Mouse (Mus musculus) limb, embryonic 11.5 days (tissue): ENCODE measurements around the gene Dnaaf3. TPM values are rescaled to one million over a fixed set of nuclear protein-coding genes. Genes with fewer than 3 reads are reported as not detected.

Experiments
- ATAC-seq: fragments of 200-750 bp; cut with Nextera tagmentation; 2 replicates; pipeline ENCODE4 v1.8.0; 2017; ENCODE audit warnings: low read depth; ENCODE audit not compliant: insufficient number of reproducible peaks, low FRiP score, low TSS enrichment
- DNase-seq: peaks from one replicate; pipeline ENCODE4 v3.0.0-alpha.2; 2015; ENCODE audit warnings: low spot score
- H3K27ac ChIP-seq: fragments of 300-500 bp; sonication (generic); replicated peaks from 2 replicates; pipeline ENCODE4 v1.5.1; 2014; ENCODE audit warnings: low read depth, mild to moderate bottlenecking, low read length
- H3K27me3 ChIP-seq: fragments of 300-500 bp; sonication (generic); 2 replicates; pipeline ENCODE4 v1.6.1; 2014; ENCODE audit warnings: mild to moderate bottlenecking, low read length, mixed read lengths; ENCODE audit not compliant: control insufficient read depth, insufficient read depth
- H3K36me3 ChIP-seq: fragments of 300-500 bp; sonication (generic); 2 replicates; pipeline ENCODE4 v1.6.1; 2014; ENCODE audit warnings: mild to moderate bottlenecking, low read length, moderate library complexity, mixed read lengths; ENCODE audit not compliant: control insufficient read depth, insufficient read depth
- H3K4me1 ChIP-seq: fragments of 300-500 bp; sonication (generic); 2 replicates; pipeline ENCODE4 v1.6.1; 2014; ENCODE audit warnings: low read length, mixed read lengths; ENCODE audit not compliant: control insufficient read depth, insufficient read depth
- H3K4me2 ChIP-seq: fragments of 300-500 bp; sonication (generic); 2 replicates; pipeline ENCODE4 v1.6.1; 2014; ENCODE audit warnings: low read depth, mild to moderate bottlenecking, moderate library complexity; ENCODE audit not compliant: severe bottlenecking
- H3K4me3 ChIP-seq: fragments of 300-500 bp; sonication (generic); 2 replicates; pipeline ENCODE4 v1.5.1; 2014; ENCODE audit warnings: low read depth, low read length
- H3K9ac ChIP-seq: fragments of 300-500 bp; sonication (generic); 2 replicates; pipeline ENCODE4 v1.6.1; 2014; ENCODE audit warnings: mild to moderate bottlenecking, low read length
- H3K9me3 ChIP-seq: fragments of 300-500 bp; sonication (generic); 2 replicates; pipeline ENCODE4 v1.6.1; 2016; ENCODE audit warnings: low read length; ENCODE audit not compliant: control insufficient read depth
- WGBS: fragments of 180-500 bp; shearing (Covaris S2); extraction: QIAGEN DNeasy Blood & Tissue Kit; methylation state at CpG from one replicate; pipeline ENCODE4 v1.1.7; 2014; 5-methylcytosine and 5-hydroxymethylcytosine counted together
- microRNA-seq: library from miRNA; unstranded; fragments of <30 nt; microRNA quantifications from one replicate; pipeline ENCODE4, GENCODE M21; 2016
- polyA plus RNA-seq: library from polyadenylated mRNA; unstranded; fragments of >200 nt; fragmentation: Nextera tagmentation; extraction: Ambion mirVana; gene quantifications from 2 replicates; pipeline ENCODE4 v1.2.1, GENCODE M21; 2014

Gene Dnaaf3
- polyA plus RNA-seq, 1 experiment from 2014 or later, result 2.4 TPM

DNA sequence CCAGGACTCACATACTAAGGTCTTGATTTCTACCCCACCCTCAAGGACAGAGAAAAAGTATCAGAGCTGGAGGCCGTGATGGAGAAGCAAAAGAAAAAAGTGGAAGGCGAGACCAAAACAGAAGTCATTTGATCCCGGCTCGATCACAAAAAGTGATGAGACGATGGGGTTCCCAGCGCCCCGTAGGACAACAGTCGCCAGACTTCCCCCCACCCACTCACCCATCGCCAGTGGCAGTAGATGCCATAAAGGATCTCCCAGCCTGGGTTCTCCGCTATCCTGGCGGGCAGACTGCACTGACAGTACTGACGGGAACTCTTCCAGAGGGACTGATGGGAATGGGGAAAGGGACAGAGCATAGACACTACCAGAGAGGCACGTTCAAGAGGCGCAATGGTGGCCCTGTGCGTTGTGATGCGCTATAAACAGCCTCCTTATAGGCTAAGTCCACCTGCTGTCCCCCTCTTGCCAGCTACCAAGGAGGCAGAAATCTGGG is 53.4 kb downstream of the Dnaaf3 start:
- H3K4me3 ChIP-seq, result peak overlapping the region; percentile 47
- H3K27ac ChIP-seq, result peak overlapping the region; percentile 68
- peak; percentile 32 for DNase-seq
- ATAC-seq, result no peak
- peak overlapping the region; percentile 72 for H3K9ac ChIP-seq
- H3K27me3 ChIP-seq, result peaks cover 4% of the 10 kb centered on the region; the same call in 1 of the 2 replicates
- H3K4me1 ChIP-seq, result peaks cover 6% of the 10 kb centered on the region; the same call in 1 of the 2 replicates
- WGBS, result 1% methylated on average over 16 of the region's 16 CpGs
- peak overlapping the region; percentile 74 for H3K4me2 ChIP-seq
- H3K9me3 ChIP-seq, result no peaks in the 10 kb centered on the region
- peaks cover 11% of the 10 kb centered on the region for H3K36me3 ChIP-seq

DNA sequence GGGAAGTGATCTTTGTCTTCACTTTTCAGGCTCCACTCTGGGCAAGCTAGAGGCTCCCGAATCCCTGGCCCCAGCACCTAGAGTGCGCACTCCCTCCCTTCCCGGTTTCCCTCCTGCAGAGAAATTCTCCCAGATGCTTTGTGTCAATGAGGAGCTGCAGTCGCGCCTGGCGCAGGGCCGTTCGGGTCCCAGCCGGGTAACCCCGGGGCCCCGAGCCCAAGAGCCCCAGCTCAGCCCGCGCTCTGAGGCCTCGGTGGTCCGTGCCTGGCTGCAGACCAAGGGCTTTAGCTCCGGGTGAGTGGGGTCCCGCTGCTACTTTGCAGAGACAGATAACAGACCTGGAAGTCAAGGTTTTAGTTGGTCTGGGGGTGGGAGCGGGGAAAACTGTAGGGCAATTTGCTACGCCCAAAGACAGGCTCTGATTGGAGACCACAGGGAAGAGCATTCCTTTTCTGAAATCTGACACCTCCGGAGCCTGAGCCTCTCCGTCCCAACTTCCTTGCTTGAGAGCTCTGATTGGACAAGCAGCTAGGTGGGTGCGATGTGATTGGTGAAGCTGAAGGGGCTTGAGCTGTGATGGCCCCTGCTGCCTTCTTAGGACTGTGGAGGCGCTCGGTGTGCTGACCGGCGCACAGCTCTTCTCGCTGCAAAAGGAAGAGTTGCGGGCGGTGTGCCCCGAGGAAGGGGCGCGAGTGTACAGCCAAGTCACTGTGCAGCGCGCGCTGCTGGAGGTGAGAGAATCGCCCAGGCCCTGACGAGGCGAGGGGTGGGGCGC is 54.0 kb downstream of the Dnaaf3 start:
- peaks cover 6% of the 10 kb centered on the region; the same call in 1 of the 2 replicates for H3K4me1 ChIP-seq
- H3K4me2 ChIP-seq, result peak overlapping the region; percentile 74
- H3K27ac ChIP-seq, result peak overlapping the region; percentile 90
- ATAC-seq, result peak; percentile 95
- no peaks in the 10 kb centered on the region for H3K9me3 ChIP-seq
- H3K36me3 ChIP-seq, result peaks cover 8% of the 10 kb centered on the region
- WGBS, result under 1% methylated on average over 39 of the region's 39 CpGs
- H3K9ac ChIP-seq, result peak overlapping the region; percentile 72
- peaks cover 7% of the 10 kb centered on the region for H3K27me3 ChIP-seq
- peak overlapping the region; percentile 47 for H3K4me3 ChIP-seq
- DNase-seq, result peak; percentile 88

DNA sequence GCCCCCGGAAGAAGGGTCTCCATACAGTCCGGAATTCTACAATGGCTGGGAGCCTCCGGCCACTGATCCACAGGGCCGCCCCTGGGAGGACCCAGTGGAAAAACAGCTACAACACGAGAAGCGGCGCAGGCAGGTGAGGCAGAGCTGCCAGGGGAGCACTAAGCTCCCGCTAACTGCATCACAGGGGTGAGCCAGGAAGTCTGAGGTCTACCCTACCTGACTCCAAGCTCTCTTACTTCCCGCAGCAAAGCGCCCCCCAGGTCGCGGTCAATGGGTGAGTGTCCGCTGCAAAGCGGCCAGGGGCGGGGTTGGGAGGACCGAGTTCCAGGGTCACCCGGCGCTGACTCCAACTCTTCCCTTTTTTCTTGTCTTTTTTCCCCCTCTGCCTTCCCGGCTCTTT is 58.3 kb downstream of the Dnaaf3 start:
- ATAC-seq (no peak), DNase-seq (no peak)
- Histone ChIP-seq H3K4me3 (no peak overlapping the region), H3K4me1 (peaks cover 9% of the 10 kb centered on the region), H3K9ac (no peak overlapping the region), H3K36me3 (no peaks in the 10 kb centered on the region), H3K9me3 (no peaks in the 10 kb centered on the region), H3K27ac (no peak overlapping the region), H3K27me3 (peaks cover 35% of the 10 kb centered on the region), H3K4me2 (no peak overlapping the region)
- WGBS, result 6% methylated on average over 18 of the region's 19 CpGs

Small RNAs within 50 kb of the gene (microRNA-seq; reads per million reads assigned to microRNA genes)
- gene Gm23577, result not detected

Other genes starting within 250 kb of the Dnaaf3 start
- gene Ncr1, start 194.7 kb downstream of the Dnaaf3 start, polyA plus RNA-seq, result not detected in 2 replicates
- gene Gp6, start 134.7 kb downstream of the Dnaaf3 start, polyA plus RNA-seq, result 0.23 and 0.67 TPM in 2 replicates
- 29.8 and 30.0 TPM in 2 replicates for gene Rdh13, start 86.8 kb downstream of the Dnaaf3 start, polyA plus RNA-seq
- 3.4 and 6.7 TPM in 2 replicates for gene Eps8l1, start 71.8 kb downstream of the Dnaaf3 start, polyA plus RNA-seq
- 40.9 and 46.0 TPM in 2 replicates for gene Ppp1r12c, start 30.8 kb downstream of the Dnaaf3 start, polyA plus RNA-seq
- 59.4 and 64.7 TPM in 2 replicates for gene Tnnt1, start 16.1 kb downstream of the Dnaaf3 start, polyA plus RNA-seq
- gene Tnni3, start 8.2 kb downstream of the Dnaaf3 start, polyA plus RNA-seq, result 3.2 and 5.3 TPM in 2 replicates
- 4.1 and 4.2 TPM in 2 replicates for gene Syt5, start 15.1 kb upstream of the Dnaaf3 start, polyA plus RNA-seq
- not detected in 2 replicates for gene Ptprh, start 71.6 kb upstream of the Dnaaf3 start, polyA plus RNA-seq
- 1.1 and 2.5 TPM in 2 replicates for gene Tmem86b, start 99.0 kb upstream of the Dnaaf3 start, polyA plus RNA-seq
- gene Ppp6r1, start 126.6 kb upstream of the Dnaaf3 start, polyA plus RNA-seq, result 4.9 and 6.5 TPM in 2 replicates
- gene Hspbp1, start 152.6 kb upstream of the Dnaaf3 start, polyA plus RNA-seq, result 104 and 112 TPM in 2 replicates
- gene Brsk1, start 158.2 kb upstream of the Dnaaf3 start, polyA plus RNA-seq, result 1.7 and 2.5 TPM in 2 replicates
- 0.16 and 0.19 TPM in 2 replicates for gene Tmem150b, start 192.8 kb upstream of the Dnaaf3 start, polyA plus RNA-seq
- gene Kmt5c, start 207.7 kb upstream of the Dnaaf3 start, polyA plus RNA-seq, result 76.2 and 80.5 TPM in 2 replicates
- 36.9 and 38.4 TPM in 2 replicates for gene Cox6b2, start 220.6 kb upstream of the Dnaaf3 start, polyA plus RNA-seq
- gene Fam71e2, start 238.8 kb upstream of the Dnaaf3 start, polyA plus RNA-seq, result not detected in 2 replicates